Mouse (Mus musculus): Measurements from ENCODE around the gene Gm17079. TPM values are rescaled to one million over a fixed set of nuclear protein-coding genes. Genes with fewer than 3 reads are reported as not detected.

Gm17079 gene
- polyA plus RNA-seq (2014; fragmentation: Illumina TruSeq; extraction: RNeasy Lipid Tissue Mini Kit (QIAGEN cat#74804)) = not detected

DNA sequence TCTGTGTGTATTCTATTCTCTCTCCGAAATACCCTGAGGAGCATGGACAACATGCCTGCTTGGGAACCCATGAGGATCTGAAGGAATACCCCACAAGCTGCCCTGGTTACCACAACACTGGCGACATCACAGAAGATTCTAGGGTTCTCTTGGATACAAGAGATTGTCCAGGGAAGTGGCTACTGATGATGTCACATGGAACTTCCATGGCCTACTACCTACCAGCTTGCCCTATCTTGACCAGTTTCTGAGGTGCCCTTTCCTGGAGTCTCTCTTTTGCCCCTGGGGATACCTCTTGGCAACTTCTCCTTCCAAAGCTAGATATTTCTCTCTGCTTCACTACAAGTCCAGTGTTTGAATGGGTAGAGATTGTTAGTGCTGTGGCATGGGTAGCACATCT lies at the start of gene Gm17079:
Gm17079 (minus strand) TSS at position 101 of the 400 bp plus-strand sequence.

DNA sequence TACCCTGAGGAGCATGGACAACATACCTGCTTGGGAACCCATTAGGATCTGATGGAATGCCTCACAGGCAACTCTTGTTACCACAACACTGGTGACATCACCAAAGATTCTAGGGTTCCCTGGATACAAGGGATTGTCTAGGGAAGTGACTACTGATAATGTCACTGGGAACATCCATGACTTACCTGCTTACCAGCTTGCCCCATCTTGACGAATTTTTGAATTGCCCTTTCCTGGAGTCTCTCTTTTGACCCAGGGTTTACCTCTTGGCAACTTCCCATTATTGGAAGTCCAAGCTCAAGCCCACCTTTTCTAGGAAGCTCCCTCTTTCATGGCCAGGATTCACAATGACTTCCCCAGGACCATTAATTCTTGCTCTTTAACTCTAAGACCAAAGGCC lies 21.8 kb upstream of the Gm17079 start, which contains the start of gene Gm5800:
Gm5800 (minus strand) TSS at position 101 of the 400 bp plus-strand sequence.

Other genes with a start within 250 kb of the Gm17079 start
- gene Vmn2r89, start 243.6 kb downstream of the Gm17079 start, polyA plus RNA-seq (2014; fragmentation: Illumina TruSeq; extraction: RNeasy Lipid Tissue Mini Kit (QIAGEN cat#74804)) = not detected
- not detected for gene Gm5622, start 142.7 kb downstream of the Gm17079 start, polyA plus RNA-seq (2014; fragmentation: Illumina TruSeq; extraction: RNeasy Lipid Tissue Mini Kit (QIAGEN cat#74804))
- not detected for gene Gm17175, start 121.4 kb downstream of the Gm17079 start, polyA plus RNA-seq (2014; fragmentation: Illumina TruSeq; extraction: RNeasy Lipid Tissue Mini Kit (QIAGEN cat#74804))
- gene Gm17174, start 103.3 kb downstream of the Gm17079 start, polyA plus RNA-seq (2014; fragmentation: Illumina TruSeq; extraction: RNeasy Lipid Tissue Mini Kit (QIAGEN cat#74804)) = not detected
- not detected for gene Gm17078, start 84.2 kb downstream of the Gm17079 start, polyA plus RNA-seq (2014; fragmentation: Illumina TruSeq; extraction: RNeasy Lipid Tissue Mini Kit (QIAGEN cat#74804))
- gene Gm4181, start 59.8 kb downstream of the Gm17079 start, polyA plus RNA-seq (2014; fragmentation: Illumina TruSeq; extraction: RNeasy Lipid Tissue Mini Kit (QIAGEN cat#74804)) = not detected
- not detected for gene Gm5800, start 21.7 kb upstream of the Gm17079 start, polyA plus RNA-seq (2014; fragmentation: Illumina TruSeq; extraction: RNeasy Lipid Tissue Mini Kit (QIAGEN cat#74804))
- not detected for gene Ang4, start 78.1 kb upstream of the Gm17079 start, polyA plus RNA-seq (2014; fragmentation: Illumina TruSeq; extraction: RNeasy Lipid Tissue Mini Kit (QIAGEN cat#74804))
- not detected for gene AY358078, start 104.6 kb upstream of the Gm17079 start, polyA plus RNA-seq (2014; fragmentation: Illumina TruSeq; extraction: RNeasy Lipid Tissue Mini Kit (QIAGEN cat#74804))
- not detected for gene Ear6, start 158.2 kb upstream of the Gm17079 start, polyA plus RNA-seq (2014; fragmentation: Illumina TruSeq; extraction: RNeasy Lipid Tissue Mini Kit (QIAGEN cat#74804))
- 4.9 TPM for gene Mettl17, start 189.4 kb upstream of the Gm17079 start, polyA plus RNA-seq (2014; fragmentation: Illumina TruSeq; extraction: RNeasy Lipid Tissue Mini Kit (QIAGEN cat#74804))
- 0.23 TPM for gene Slc39a2, start 197.4 kb upstream of the Gm17079 start, polyA plus RNA-seq (2014; fragmentation: Illumina TruSeq; extraction: RNeasy Lipid Tissue Mini Kit (QIAGEN cat#74804))
- 343 TPM for gene Ndrg2, start 218.7 kb upstream of the Gm17079 start, polyA plus RNA-seq (2014; fragmentation: Illumina TruSeq; extraction: RNeasy Lipid Tissue Mini Kit (QIAGEN cat#74804))
- gene Tppp2, start 223.0 kb upstream of the Gm17079 start, polyA plus RNA-seq (2014; fragmentation: Illumina TruSeq; extraction: RNeasy Lipid Tissue Mini Kit (QIAGEN cat#74804)) = not detected
- gene Rnase13, start 227.3 kb upstream of the Gm17079 start, polyA plus RNA-seq (2014; fragmentation: Illumina TruSeq; extraction: RNeasy Lipid Tissue Mini Kit (QIAGEN cat#74804)) = not detected

All from ovary, adult 10 weeks (tissue).